Mouse (Mus musculus) CH12F3 (cell line): Measurements from ENCODE around the gene Ddx4.

ENCODE experiments used
- in situ Hi-C: fragments of 300-500 bp; cut with MboI; formaldehyde crosslinking; loops from 2 replicates; pipeline ENCODE4 v1.14.3; 2020; ENCODE audit warnings: low sequenced_read_pairs

Ddx4 gene

GRCm38 (mm10) chr13:112652205-112652604, at the start of gene Ddx4:
Gene Ddx4 (minus strand): TSS chr13:112652475.
- in situ Hi-C loops: no loop called here

DNA sequence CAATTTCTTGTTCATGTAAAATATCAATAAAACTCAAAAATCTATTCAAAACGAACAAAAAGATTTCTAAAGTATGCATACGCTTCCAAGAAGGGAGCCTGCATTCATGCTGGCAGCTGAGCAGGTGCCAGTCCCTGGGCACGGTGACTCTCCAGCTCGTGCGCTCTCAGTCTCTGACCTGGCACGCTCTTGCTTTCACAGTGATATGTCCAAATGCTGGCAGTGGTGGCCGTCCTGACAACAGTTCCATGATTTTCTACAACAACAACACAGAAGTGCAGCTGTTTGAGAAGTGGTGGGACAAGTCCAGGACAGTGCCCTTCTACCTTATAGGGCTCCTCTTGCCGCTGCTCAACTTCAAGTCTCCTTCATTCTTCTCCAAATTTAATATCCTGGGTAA, 49.0 kb upstream of the Ddx4 start:
- in situ Hi-C loops: no loop called here

DNA sequence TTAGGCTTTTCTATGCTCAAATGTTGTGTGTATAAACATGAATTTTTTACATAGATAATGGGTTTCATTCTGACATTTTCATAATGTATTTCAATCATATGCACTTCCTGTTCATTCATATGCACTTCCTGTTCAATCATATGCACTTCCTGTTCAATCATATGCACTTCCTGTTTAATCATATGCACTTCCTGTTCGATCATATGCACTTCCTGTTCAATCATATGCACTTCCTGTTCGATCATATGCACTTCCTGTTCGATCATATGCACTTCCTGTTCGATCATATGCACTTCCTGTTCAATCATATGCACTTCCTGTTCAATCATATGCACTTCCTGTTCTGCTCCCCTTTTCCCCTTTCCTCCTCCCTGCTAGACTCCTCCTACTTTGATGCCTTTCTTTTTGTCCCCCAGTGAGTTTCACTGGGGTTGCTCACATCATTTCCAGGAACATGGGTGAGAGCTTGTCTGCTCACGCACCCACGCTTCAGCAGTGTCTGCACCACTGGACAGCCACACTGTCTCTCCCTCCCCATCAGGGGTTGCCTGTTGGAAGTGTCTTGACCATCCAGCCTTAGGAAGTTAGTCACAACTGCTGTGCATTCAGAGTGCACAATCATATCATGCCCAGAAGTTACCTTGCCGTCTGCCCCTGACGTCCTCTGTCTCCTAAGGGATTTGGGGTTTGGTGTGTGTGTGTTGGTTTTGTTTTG, 43.4 kb upstream of the Ddx4 start:
- in situ Hi-C loops: no loop called here

- in situ Hi-C loops: no loop called here
These were observed 40.7 kb upstream of the Ddx4 start for GRCm38 (mm10) chr13:112692870-112693553.

DNA sequence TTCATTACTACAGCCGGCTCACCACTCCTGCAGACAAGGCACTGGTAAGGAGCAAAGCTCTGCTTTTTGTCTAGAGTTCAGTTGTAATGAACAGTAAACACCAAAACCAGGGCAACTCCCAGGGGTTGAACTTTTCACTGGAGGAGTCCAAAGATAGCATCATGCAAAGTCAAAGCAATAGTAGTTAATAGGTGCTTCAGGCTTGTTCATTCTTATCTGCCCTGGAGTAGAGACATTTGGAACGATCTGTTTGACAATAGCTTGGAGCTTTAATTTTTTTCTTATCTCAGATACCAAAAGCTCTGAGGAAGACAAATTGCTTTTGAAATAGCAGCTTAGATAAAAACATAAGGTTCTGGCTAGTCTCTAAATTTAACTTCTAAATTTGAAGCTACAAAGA, 33.9 kb upstream of the Ddx4 start:
- in situ Hi-C loops: no loop called here

GRCm38 (mm10) chr13:112683970-112684369, 31.7 kb upstream of the Ddx4 start:
- in situ Hi-C loops: no loop called here

DNA sequence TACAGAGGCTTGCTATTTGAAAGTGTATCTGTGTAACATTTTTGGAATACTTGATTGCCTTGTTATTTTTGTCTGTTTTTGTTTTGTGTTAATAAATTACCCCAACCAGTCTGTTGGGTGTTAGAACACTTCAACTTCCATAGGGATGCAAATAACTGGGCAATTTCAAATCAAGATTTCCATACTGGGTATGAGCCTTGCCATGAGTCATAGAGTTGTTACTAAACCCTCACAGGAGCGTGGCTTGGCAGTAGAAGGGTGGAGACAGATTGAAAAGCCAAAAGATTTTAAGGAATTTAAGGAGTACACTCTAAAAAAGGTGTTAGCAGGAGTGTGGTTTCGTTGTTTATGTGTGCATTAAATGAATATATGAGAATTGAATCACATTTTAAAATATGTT, 31.0 kb upstream of the Ddx4 start:
- in situ Hi-C loops: no loop called here

- in situ Hi-C loops: loop anchor here (10.0 kb wide), 2 partner anchors 237 to 357 kb away; partner anchors contain the start of gene Cdc20b
These were observed 25.9 kb upstream of the Ddx4 start for GRCm38 (mm10) chr13:112678154-112678553.

DNA sequence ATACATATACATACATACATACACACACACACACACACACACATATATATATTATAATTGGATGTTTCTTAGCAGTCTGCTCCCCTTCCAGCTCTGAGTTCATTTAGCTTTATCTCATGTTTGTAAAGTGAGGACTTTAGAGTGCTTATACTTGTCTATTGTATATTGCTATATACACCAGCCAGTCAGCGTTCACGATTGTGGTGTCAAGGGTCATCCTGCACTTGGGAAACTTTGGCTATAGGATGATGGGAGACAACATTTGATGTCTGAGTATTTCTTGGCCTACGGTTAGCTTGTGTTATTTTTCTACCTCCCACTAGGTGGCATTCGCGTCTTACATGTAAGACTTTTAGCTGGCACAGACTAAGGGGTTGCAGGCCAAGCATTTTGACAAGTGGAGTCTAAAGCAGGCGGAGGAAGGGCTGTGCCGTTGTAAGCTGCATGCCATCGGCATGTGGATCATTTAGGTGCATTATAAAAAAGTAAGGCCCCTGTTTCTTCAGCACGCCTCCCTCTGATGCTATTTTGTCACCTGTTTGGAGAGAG, 21.7 kb upstream of the Ddx4 start:
- in situ Hi-C loops: loop anchor here (10.0 kb wide), 2 partner anchors 241 to 361 kb away; partner anchors contain the start of gene Cdc20b

- in situ Hi-C loops: loop anchor here (10.0 kb wide), 2 partner anchors 242 to 362 kb away; partner anchors contain the start of gene Cdc20b
These were observed 20.5 kb upstream of the Ddx4 start for GRCm38 (mm10) chr13:112672797-112673196.

GRCm38 (mm10) chr13:112671708-112672107, 19.4 kb upstream of the Ddx4 start:
- in situ Hi-C loops: loop anchor here (10.0 kb wide), 2 partner anchors 243 to 363 kb away; partner anchors contain the start of gene Cdc20b

DNA sequence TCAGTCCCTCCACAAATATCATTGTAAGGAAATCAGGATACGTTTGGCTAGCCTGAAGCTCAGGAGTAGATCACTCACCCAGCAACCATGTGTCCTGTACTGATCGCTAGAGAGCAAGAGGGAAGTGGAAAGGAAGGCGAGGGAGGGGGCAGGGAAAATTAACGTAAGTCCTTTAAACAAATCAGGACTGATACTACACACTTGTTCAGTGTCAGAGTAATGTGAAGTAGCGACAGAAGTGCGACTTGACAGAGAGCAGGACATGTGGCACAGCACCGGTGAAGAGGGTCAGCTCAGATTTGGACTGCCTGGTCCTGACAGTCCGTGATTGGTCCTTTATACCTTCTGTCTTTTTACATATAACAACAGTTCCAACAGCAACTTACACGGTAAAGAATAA, 14.9 kb upstream of the Ddx4 start:
- in situ Hi-C loops: no loop called here

GRCm38 (mm10) chr13:112666433-112667024, 14.3 kb upstream of the Ddx4 start:
- in situ Hi-C loops: no loop called here

GRCm38 (mm10) chr13:112661687-112662086, 9.4 kb upstream of the Ddx4 start:
- in situ Hi-C loops: no loop called here

DNA sequence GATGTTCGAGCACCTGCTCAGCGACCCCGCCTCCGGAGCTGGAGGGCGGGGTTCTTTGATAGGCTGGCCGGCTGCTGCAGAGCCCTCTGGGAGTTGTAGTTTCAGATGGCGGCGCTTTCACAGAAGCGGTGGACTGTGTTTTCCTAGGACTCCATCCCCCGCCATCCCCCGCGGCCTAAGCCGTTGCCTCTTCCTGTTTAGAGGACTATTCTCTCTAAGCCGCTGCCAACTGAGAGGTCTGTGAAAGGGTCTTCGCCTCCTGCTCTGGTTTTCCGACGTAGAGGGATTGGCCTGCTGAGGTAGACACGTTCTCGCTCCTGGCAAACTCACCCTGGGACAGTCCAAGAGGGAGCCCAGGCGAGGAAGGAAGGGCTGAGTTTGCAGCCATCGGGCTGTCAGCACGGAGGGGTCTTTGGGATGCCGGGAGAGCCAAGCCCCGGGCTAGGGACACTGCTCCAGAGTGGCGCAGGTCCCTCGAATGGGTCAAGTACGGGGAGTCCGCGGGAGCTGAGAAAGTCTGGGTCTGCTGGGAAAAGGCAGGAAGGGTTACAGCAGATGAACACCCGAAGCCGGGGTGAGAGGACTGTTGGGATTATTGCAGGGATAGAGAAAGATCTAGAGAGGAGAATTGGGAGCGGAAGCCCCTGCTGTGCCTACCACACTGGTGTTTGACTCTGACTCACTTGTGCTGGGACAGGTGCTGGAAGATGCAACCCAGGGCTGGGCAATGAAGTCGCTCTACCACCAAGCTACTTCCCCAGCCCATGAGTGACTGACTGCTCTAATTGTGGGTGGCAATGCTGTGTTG, 8.5 kb upstream of the Ddx4 start, which contains the start of gene Slc38a9:
TSS of gene Slc38a9 (plus strand) at position 178 of the 808 bp plus-strand sequence.
- in situ Hi-C loops: no loop called here

DNA sequence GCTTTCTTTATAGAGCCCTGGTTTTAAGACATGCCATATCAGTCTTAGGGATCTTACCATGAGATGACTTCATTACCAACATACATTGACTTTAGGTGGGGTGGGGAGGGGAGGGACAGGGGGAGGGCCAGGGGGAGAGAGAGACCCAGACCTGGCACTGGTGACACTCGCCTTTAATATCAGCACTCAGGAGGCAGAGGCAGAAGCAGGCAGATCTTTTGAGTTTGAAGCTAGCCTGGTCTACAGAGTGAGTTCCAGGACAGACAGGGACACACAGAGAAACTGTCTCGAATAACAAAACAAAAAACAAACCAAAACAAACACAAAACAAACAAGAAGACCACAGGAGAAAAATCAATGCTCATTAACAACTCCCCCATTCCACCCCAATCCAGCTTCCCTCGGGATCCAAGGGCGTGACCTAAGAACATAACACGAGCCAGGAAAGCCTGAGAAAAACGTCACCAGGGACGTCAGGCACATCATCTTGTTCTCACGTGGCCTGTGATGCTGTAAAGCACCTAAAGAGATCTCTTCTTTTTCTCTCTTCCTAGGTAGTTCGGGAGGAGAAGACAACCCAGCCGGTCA, 7.8 kb upstream of the Ddx4 start:
- in situ Hi-C loops: no loop called here

- in situ Hi-C loops: no loop called here
These were observed 1.1 kb downstream of the Ddx4 start for GRCm38 (mm10) chr13:112651183-112651582.

DNA sequence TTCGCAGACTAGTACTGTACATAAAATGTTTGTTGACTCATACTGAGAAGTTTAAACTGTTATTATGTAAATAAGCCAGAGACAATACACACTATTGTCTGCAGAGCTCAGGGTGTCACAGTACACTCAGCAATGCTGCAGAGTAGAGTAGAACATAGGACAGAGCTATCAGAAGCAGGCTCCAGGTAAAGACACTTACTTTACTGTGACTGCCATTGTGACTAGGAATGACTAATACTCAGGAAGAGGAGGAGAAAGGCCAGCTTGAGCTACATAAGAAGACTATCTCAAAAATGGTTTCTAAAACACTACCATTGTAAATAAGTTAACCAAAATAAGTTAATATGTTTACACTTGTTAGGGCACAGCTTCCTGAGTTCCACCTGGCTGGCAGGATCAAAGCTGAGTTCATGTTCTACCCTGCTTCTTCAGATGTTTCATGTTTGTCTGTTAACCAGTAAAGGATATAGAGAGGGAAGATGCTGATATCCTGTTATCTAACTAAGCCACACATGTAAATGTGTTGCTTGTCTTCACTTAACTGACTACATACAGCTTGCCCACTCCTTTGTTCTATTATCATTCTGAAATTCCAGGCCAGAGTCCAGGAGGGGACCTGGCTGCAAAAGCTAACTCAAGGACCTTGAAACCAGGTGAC, 6.6 kb downstream of the Ddx4 start:
- in situ Hi-C loops: no loop called here

DNA sequence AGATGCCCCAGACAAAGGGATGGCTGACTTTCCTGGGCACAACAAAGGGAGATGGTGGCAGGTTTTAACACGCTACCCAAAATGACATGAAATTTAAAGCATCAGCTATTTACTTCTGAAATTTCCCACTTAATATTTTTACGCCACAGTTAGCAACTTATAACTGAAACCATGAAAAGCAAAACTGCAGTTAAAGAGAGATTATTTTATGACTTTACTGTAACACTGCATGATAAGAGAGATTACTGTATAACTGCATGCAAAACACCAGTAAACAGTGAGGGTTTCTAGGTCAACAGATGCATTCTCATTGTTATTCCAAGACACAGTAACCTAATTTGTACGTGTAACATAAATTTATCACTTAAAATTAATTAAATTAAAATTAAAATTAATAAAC, 7.3 kb downstream of the Ddx4 start:
- in situ Hi-C loops: no loop called here

- in situ Hi-C loops: no loop called here
These were observed 9.4 kb downstream of the Ddx4 start for GRCm38 (mm10) chr13:112642897-112643296.
